Mouse (Mus musculus) heart, postnatal 14 days (tissue): ENCODE data around the gene Unc5a. TPM values are rescaled to one million over a fixed set of nuclear protein-coding genes. Genes with fewer than 3 reads are reported as not detected.

ENCODE experiments used
- DNase-seq, 2 experiments: peaks; one replicate each; pipeline ENCODE4 v3.0.0; 2021 to 2022
- intact Hi-C: fragments of 180-260 bp; cut with DNase I; formaldehyde crosslinking; loops from one replicate; pipeline ENCODE4 v1.15.1; 2025
- total RNA-seq, 2 experiments: library from RNA; stranded (reverse); gene quantifications; 2 replicates each; pipeline ENCODE4 v1.2.3; 2021

Gene Unc5a
- total RNA-seq, 2 experiments from 2014 or later, result 0.60 to 0.63 TPM

DNA sequence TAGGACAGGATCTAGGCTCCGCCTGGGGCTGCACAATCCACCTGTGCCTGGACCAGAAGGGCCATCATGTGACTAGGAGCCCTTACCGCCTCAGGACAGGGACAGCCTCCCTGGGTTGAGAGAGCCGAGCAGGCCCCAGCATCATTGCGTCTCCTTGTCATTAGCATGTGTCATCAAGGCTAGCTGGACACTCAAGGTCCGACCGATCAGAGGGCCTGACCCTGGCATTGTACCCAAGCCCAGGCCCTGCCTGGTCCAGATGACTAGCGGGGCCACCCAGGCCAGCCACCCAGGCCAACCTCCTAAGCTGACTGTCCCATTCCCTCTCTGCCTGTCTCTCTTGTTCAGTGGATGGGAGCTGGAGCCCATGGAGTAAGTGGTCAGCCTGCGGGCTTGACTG lies 48.4 kb downstream of the Unc5a start:
- intact Hi-C loops, result no loop called here
- no peak for DNase-seq

DNA sequence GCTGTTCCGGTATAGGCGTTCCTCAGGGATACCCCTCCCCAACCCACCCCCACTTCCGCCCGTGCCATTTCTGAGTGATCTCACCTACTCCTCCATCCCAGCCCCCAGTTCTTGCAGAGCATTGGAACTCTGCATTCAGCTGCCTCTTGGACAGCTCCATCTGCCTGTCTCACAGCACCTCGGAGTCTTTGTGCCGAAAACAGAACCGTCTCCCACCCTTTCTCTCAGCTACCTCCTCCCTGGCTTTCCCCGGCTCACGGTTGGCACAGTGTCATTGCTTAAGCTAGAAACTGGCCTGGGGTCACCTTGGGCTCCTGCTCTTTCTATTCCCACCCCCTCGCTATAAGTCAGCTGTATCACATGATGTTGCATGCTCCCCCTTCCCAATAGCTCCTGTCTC lies 51.2 kb downstream of the Unc5a start:
- intact Hi-C loops, result no loop called here
- no peak for DNase-seq

DNA sequence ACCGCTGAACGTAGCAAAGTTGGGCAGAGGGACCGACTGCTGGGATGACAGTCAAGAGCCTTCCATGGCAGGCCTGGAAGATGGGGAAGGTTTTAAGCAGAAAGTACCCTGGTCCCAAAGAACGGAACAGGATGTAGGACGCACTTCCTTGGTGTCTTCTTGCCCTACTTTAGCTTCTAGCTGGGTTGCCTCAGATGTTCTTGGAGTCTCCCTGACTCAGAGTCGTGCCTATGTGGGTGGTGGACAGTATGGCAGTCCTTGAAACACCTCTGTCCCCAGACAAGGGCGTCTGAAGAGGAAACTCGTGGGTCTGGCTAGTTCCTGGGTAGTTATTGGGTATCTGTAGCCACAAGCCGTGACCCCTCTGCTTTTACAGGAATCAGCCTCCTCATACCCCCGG lies 52.9 kb downstream of the Unc5a start:
- no peak for DNase-seq
- intact Hi-C loops, result no loop called here

DNA sequence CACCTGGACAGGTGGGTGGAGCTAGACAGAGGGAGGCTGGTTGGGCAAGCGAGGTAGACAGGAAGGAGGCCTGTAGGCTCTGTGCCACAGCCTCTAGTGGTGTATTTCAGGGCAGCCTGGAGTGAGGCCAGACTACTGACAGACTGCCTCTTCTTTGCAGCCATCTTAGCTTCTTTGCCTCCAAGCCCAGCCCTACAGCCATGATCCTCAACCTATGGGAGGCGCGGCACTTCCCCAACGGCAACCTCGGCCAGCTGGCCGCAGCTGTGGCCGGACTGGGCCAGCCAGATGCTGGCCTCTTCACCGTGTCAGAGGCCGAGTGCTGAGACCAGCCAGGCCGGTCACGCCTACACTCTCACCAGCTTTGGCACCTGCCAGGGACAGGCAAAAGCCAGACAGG lies 55.4 kb downstream of the Unc5a start:
- intact Hi-C loops, result no loop called here
- DNase-seq, result peak in 1 of 2 experiments; percentile 44

DNA sequence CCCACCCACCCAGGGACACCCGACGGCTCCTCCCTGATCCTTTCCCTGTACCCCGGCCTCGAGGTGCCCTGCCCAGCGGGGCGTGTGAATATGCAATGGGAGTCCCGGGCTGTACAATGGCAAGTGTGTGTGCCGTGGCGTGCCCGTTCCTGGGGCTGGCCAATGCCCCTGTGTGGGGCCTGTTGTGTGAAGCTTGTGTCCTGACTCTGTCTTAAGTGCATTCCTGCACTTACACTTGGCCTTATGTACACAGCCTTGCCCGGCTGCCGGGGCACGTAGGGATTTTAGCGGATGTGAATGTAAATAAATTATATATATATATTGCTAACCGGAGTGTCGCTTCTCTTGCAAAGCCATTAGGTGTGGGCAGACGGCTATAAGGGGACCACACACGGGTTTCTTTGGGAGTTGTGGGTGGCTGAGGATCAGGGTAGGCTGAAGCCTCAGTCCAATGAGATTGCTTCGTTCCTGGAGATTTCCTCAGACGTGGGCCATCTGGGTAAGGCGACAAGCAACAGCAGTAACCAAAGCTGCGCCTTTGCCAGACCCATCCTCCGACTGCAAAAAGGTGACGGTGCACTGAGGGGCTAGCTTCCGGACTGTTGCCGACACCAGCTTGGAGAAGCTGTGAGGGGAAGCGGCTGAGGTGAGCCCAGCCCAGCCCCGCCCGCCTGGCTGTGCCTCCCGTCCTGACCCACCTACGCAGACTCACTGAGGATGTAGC lies 56.6 kb downstream of the Unc5a start:
- intact Hi-C loops, result no loop called here
- DNase-seq, result no peak

DNA sequence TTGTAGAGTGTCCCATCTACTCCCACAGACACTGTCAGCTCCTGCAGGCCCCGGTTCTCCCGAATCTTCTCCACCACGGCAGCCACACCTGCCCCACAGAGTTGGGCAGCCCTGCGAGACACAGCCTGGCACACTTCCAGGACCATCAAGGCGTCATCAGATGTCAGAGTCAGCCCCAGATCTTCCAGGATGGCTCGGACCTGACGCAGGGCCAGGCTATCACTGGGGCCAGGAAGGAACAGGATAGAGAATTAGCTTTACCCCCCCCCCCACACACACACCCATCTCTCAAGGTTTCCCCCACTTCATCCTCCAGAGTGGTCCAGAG lies 57.2 kb downstream of the Unc5a start:
- intact Hi-C loops, result no loop called here
- DNase-seq, result no peak

DNA sequence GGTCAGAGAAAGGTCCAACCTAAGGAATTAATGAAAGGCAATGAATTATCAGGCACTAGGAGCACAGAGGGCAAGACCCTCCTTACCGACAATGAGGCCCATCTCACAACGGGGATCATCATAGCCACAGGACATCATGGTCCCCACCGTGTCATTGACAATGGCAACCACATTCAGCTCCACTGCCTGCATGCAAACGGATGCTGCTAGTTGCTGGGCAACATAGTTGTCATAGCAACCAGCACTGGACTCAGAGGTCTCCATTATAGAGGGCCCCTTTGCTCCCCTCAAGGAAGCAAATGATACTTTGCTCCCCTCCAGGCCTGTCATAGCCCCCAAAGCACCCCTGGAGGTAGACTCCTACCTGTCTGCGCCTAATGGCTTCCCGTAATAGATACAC lies 59.4 kb downstream of the Unc5a start:
- intact Hi-C loops, result no loop called here
- DNase-seq, result no peak

DNA sequence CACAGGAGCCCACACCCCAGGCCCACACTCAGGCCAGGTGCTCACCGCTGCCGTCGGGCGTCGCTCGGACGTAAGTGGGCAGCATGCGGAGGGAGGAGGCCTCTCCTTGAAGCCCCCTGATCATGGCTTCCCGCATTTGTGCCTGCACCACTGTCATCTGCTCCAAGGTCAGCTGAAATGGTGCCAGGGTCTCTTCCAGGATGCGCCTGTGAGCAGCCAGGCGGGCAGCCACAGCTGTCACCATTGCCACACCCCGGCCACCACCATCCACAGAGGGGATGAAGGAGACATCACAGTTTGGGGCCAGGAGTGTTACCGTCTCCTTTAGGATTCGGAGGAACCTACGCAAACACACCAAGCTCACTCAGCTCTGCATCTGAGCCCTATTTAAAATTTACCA lies 61.9 kb downstream of the Unc5a start:
- intact Hi-C loops, result no loop called here
- no peak for DNase-seq

DNA sequence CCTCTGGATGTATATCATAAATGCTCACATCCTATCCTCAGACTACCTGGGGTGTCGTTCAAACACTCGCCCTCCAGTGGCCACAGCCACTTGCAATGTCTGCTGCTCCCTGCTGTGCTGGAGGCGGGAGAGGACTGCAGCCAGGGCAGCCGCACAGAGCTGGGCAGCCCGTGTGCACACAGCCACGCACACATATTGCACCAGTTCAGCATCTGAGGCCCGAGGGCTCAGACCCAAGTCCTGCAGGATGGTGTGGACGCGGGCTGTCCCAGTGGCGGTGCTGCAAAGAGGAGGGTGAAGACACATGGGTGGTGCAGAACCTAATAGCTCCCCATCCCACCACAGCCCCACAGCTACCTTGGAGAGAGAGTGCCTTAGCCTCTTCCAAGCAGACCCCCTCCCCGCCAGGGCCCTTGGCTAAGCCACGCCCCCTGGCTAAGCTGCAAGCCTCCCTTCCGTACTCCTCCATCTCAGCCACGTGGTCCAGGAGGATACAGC lies 62.8 kb downstream of the Unc5a start:
- intact Hi-C loops, result no loop called here

DNA sequence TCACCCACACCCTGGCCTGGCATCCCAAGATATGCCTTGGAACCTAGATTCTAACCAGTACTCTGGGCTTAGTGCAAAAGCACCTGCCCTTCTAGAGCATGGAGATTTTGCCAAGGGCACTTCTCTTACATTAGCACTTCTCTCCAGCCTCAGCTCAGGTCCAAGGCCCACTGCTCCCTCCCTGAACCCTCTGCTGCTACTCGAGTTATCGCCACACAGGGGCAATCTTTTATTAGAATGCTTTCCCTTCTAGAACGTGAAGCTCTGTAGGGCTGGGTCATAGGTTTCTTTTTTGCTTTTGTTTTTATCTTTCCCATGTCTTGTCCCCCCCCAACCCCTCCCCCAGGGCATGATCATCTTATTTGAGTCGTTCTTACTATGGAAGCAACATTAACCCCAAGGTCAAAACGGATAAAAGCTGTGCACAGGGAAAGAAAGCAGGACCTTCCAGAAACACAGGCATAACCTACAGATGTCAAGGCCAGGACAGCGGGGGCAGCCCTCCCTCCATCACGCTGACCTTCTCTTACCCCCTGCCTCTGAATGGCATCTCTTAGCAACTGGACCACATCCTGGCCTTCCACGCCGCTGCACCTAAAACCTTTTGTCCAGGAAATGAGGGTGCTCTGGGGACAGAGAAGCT lies 64.6 kb downstream of the Unc5a start:
- DNase-seq, result no peak
- intact Hi-C loops, result no loop called here

More for the DNA sequence above, 62.8 kb downstream of the Unc5a start:
- no peak for DNase-seq

DNA sequence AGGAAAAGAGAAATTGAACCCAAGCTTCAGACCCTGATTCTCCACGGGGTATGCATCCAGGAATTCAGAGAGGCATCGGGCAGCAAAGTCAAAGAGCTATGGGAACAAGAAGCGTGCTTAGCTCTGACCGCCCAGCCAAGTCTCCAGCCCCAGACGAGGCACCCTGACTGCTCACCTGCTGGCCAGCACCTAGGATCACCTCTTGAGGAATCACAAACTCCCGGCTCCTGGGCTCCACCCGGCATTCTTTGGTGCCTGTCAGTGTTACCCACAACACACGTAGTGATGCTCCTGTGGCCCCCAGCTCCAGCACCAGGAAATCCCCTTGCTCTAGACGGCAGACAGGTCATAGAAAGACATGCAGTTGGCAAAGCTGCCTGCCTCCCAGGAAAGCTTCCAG lies 65.2 kb downstream of the Unc5a start:
- no peak for DNase-seq
- intact Hi-C loops, result no loop called here

DNA sequence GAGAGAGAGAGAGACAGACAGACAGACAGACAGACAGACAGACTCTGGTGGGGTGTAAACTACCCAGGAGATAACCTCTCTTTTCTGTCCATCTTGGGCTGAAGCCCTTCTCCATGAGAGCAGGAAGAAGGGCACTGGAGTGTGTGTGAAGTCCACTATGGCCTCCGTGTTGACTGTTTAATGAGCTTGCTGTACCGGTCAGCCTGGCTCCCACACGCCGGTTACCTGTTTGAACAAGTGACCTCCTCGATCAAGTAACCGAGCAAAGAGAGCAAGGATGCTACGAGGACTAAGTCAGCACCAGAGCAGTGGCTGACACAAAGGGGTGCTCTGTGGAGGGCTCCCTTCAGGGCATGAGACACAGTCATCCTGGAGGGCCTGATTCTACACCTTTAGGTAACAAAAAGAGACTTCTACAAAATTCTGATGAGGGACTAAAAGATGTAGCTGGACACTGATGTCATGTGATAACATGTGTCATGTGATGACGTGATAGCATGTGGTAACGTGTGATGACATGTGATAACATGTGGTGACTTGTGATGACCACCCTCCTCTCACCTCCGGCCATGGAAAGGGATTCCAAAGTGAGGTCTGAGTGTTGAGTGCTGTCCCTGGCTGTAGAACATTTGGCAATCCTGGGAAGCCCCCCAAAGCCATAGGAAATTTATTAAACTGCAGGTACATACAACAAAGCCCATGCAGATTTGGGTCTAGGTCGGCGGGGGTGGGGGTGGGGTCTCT lies 68.1 kb downstream of the Unc5a start:
- DNase-seq, result no peak
- intact Hi-C loops, result no loop called here

DNA sequence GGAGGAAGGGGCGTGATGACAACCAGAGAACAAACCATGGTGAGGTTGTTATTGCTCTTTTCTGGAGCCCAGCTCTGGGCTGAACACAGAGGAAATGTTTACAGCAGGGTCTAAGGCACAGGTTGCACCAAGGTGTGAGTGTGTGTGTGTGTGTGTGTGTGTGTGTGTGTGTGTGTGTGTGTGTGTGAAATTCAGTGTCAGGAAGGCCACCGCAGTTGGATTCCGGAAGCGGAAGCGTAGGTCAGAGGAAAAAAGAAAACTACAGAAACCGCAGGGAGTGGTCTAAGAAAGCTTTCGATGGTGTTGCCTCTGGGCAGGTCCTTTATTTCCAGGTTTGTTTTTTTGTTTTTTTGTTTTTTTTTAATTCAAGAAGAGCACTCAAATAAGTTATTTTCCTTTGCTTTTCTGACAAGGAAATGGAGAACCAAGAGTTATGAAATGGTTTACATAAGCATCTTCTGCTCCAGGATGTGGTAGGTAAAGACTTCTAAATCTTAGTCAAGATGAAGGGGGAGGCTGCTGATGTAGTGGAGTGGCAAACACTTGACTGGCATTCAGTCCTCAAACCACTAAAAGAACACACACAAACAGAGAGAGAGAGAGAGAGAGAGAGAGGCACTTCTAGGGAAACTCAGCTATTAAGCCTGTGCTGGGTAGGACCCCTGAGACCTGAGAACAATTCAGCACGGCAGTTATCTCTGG lies 68.8 kb downstream of the Unc5a start:
- no peak for DNase-seq
- intact Hi-C loops, result no loop called here

DNA sequence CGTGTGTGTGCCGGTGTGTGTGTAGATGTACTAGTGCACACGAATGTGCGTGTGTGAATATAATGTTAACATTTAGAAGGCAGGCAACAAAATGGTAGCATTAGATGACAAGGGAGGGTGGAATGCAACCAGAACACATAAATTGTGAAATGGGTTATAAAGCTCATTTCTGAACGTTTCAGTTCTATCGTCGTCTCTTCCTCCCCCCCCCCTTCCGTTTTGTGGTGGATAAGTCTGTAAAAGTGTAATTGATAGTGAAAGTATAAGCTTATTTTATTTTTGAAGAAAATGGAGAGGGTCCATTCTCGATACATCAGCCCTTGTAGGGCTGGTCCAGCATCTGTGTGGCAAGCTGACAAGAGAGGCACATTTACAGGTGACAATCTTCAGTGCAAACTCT lies 69.5 kb downstream of the Unc5a start:
- intact Hi-C loops, result no loop called here
- no peak for DNase-seq

DNA sequence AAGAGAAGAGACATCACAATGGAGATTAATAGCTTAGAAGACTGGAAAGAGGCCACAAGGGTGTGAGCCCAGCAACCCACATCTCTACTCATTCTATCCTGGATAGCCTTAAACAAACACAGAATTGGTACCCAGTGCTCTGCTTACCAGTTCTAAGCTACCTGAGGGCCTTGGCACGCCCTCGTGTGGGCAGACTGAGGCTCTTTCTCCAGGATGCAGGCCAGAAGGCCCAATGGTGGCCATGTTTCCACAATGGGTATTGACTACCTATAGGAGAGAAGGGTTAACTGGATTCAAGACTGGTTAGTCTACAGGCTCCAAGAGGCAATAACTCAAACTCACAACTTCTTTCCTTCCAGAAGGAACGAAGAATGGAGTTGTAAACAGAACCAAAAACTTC lies 70.0 kb downstream of the Unc5a start:
- intact Hi-C loops, result no loop called here
- no peak for DNase-seq

DNA sequence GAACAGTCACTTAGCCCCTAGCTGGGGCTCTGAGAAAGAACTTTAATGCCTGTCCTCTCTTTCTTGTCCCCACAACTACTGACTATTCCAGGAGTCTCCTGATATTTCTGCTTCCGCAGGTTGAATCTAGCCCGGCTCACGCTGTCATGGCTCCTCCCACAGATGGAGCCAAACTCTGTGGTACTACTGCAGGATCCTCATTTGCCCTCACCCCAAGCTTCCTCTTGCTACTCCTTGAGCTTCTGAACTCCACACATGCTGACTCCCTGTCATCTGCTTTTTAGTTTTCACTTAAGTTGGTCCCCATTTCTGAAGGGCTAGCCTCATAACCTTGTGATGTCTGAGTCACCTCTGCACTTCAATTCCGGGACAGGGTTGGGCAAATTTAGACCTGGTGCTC lies 70.8 kb downstream of the Unc5a start:
- DNase-seq, result no peak
- intact Hi-C loops, result no loop called here

DNA sequence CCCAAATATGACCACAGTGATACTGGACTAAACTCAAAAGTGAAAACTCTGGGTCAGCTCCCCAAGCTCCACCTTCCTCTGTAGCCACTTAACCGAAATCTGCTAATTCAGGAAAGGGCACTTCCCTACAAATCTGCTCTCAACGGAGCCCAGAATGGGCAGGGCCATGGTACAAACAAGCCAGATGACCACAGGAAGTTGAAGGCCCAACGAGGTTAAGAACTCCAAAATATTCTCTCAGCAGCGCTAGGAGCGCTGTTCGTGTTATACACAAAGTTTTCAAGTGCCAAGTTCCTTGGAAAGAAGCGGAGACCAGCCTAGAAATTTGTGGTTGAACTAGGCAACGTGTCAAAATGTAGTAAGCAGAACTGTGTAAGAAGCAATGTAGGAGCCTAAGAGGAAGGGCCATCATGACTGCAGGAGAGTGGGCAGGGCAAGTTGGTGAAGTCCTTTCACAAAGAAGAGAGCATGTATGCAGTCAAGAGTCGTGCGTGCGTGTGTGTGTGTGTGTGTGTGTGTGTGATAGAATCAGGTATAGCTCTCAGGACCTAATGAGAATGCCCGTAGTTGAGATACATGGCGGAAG lies 72.1 kb downstream of the Unc5a start, which contains the start of gene Hk3:
Gene Hk3 (minus strand): TSS at position 192 of the 586 bp plus-strand sequence.
- intact Hi-C loops, result no loop called here
- no peak for DNase-seq

DNA sequence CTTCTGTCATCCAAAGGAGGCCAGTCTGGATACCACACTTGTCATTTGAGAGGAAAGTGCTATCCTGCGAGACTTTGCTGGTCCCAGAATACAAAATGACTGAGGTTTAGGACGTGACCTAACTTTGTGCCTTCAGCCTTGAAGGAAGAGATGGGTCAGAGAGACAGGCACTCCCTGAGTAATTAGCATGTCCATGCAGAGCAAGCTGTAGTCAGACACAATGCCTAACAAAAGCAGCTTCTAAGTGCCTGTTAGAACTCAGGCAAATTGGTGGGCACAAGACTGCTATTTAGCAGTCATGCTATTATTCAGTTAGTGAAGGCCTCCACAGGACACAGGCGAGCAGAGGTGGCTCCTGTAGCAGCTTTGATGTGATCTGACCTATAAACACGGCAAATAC lies 73.0 kb downstream of the Unc5a start:
- DNase-seq, result no peak
- intact Hi-C loops, result no loop called here

DNA sequence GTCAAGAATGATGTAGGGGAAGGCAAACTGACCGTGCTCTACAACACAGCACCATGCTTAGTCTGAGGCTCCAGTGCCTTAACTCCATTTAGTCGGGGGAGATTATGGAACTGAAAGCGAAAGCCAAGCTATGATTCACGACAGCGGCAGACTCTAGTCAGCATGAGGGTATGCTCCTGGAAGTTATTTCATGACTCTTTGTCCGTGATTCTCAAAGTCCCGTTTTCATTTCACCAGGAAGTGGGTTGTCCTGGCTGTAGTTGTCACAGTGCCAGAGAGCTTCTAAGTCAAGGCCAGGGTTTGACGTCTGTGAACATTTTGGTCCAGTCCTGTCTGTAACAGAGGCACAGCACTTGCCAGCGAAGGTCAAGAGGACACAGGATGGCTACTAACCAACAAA lies 73.5 kb downstream of the Unc5a start:
- intact Hi-C loops, result no loop called here
- DNase-seq, result peak in 1 of 2 experiments; percentile 13

DNA sequence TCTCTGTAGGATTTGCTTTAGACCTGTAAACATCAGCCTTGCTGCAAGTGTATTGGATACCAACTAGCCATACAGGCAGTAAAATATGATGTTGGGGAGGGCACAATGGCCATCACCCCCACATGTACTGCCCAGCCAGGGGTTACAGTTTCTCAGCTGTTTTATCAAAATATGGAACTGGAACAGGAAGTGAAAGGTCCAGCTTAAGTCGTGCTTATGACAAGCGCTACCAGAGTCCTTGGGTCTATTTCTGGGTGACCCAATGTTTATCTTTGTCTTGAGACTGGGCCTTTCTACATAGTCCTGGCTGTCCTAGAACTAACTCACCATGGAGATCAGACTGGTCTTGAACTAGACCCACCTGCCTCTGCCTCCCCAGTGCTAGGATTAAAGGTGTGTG lies 75.0 kb downstream of the Unc5a start:
- intact Hi-C loops, result no loop called here
- no peak for DNase-seq

DNA sequence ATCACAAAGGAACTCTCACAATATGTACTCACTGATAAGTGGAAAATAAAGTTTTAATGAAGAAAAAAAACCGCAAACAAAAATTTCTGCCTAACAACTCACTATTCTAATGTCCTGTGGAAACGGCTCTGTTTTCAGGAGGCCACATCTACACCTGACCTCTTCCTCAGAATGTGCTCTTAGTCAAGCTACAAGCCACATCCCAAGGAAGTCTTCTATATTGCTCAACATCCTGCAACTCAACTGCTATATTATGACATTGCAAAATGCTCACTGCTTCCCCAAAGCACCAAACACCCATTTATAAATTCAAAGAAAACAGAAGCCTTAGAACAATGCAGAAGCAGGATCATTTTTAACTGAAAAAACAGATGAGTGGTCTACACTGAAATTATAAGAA lies 90.8 kb downstream of the Unc5a start:
- DNase-seq, result no peak
- intact Hi-C loops, result no loop called here
